Mouse (Mus musculus) olfactory bulb, adult 2 months (tissue): ENCODE data around the gene Car6. TPM values are rescaled to one million over a fixed set of nuclear protein-coding genes. Genes with fewer than 3 reads are reported as not detected.

Experiments used
- H3K27ac ChIP-seq: fragments of 200-500 bp; 2 replicates; pipeline ENCODE4 v1.5.1; 2012; ENCODE audit warnings: low read depth, low read length; ENCODE audit not compliant: insufficient read depth
- H3K4me1 ChIP-seq: fragments of 200-500 bp; 2 replicates; pipeline ENCODE4 v1.6.1; 2012; ENCODE audit warnings: low read length; ENCODE audit not compliant: control insufficient read depth, insufficient read depth
- H3K4me3 ChIP-seq: fragments of 200-500 bp; 2 replicates; pipeline ENCODE4 v1.5.1; 2012; ENCODE audit warnings: mild to moderate bottlenecking, low read depth, low read length, moderate library complexity; ENCODE audit not compliant: insufficient read depth
- CTCF ChIP-seq: fragments of 200-500 bp; IDR thresholded peaks from 2 replicates; pipeline ENCODE4 v1.5.1; 2012; ENCODE audit warnings: low read depth, mild to moderate bottlenecking, low read length, moderate library complexity; ENCODE audit not compliant: insufficient read depth
- POLR2A ChIP-seq: fragments of 200-500 bp; IDR thresholded peaks from 2 replicates; pipeline ENCODE4 v1.6.1; 2012; ENCODE audit warnings: mild to moderate bottlenecking, low read depth, low read length, moderate library complexity; ENCODE audit not compliant: insufficient read depth
- WGBS: fragments of 180-500 bp; shearing (Covaris S2); methylation state at CpG from one replicate; pipeline ENCODE4 v1.1.7; 2018; 5-methylcytosine and 5-hydroxymethylcytosine counted together
- polyA plus RNA-seq: library from polyadenylated mRNA; stranded (reverse); fragments of >200 nt; gene quantifications from 2 replicates; pipeline ENCODE4 v1.2.4, GENCODE M21; 2012; ENCODE audit warnings: low replicate concordance; ENCODE audit not compliant: missing spikeins, insufficient read depth, insufficient read length

The Car6 gene
- polyA plus RNA-seq, 1 experiment = not detected

- no peak for TF ChIP-seq POLR2A
- TF ChIP-seq CTCF = no peak
- no peak overlapping the region for H3K27ac ChIP-seq
- WGBS = 93% methylated on average over 8 of the region's 8 CpGs
- H3K4me3 ChIP-seq = no peak overlapping the region
- no peaks in the 10 kb centered on the region; the same call in 1 of the 2 replicates for H3K4me1 ChIP-seq
Measured at GRCm38 (mm10) chr4:150210306-150210705, 9.2 kb upstream of the Car6 start.

GRCm38 (mm10) chr4:150209751-150210150, 8.6 kb upstream of the Car6 start:
- TF ChIP-seq POLR2A = no peak

DNA sequence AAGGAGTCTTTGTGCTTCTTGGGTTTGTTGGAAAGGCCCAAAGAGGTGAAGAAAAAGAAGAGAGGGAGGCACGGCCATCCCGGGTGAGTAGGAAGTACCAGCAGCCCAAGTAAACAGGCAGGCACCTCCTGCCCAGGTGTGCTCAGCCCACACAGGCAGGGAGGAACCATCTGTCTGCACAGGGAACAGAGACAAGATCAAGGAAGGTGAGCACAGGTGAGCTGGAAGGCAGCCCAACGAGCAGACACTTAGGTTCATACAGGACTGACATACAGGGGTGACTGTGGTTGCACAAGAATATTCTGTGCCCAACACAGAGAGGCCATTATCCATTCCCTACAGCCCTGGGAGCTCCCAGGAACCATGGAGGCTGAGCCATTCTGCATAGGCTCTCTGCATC, 3.7 kb upstream of the Car6 start:
- no peak for TF ChIP-seq CTCF
- no peak for TF ChIP-seq POLR2A
- 70% methylated on average over 3 of the region's 3 CpGs for WGBS
- Histone ChIP-seq H3K27ac (no peak overlapping the region), H3K4me1 (no peaks in the 10 kb centered on the region; the same call in 1 of the 2 replicates), H3K4me3 (no peak overlapping the region)

More at GRCm38 (mm10) chr4:150209751-150210150, 8.6 kb upstream of the Car6 start:
- 95% methylated on average over 5 of the region's 5 CpGs for WGBS
- no peaks in the 10 kb centered on the region; the same call in 1 of the 2 replicates for H3K4me1 ChIP-seq
- no peak overlapping the region for H3K27ac ChIP-seq
- no peak overlapping the region for H3K4me3 ChIP-seq

DNA sequence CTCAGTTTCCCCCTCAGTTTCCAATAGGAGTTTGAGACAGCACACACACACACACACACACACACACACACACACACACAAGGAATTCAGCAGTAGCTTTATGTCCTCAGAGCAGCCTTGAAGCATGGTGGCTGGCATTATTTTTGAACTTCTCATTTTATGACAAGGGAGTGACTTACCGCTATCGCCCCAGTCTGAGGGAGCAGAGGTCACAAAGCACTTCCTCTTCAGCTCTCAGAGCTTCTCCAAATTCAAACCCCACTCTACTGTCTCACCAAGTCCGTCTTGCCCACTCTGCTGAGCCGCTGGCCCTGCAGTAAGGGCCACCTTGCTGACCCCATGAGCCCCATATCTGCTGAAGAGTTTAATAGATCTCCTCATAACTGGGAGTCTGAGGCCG, 1.6 kb upstream of the Car6 start:
- Histone ChIP-seq H3K4me3 (no peak overlapping the region), H3K27ac (no peak overlapping the region), H3K4me1 (no peaks in the 10 kb centered on the region; the same call in 1 of the 2 replicates)
- TF ChIP-seq CTCF (no peak), POLR2A (no peak)
- 93% methylated on average over 5 of the region's 5 CpGs for WGBS

GRCm38 (mm10) chr4:150198268-150198667, 2.9 kb downstream of the Car6 start:
- 85% methylated on average over 9 of the region's 9 CpGs for WGBS
- TF ChIP-seq POLR2A (no peak), CTCF (no peak)
- H3K4me1 ChIP-seq = no peaks in the 10 kb centered on the region

GRCm38 (mm10) chr4:150193915-150194314, 7.2 kb downstream of the Car6 start:
- TF ChIP-seq POLR2A = no peak
- TF ChIP-seq CTCF = no peak
- 78% methylated on average over 1 of the region's 1 CpGs for WGBS
- Histone ChIP-seq H3K27ac (no peak overlapping the region), H3K4me1 (no peaks in the 10 kb centered on the region), H3K4me3 (no peak overlapping the region)

More at GRCm38 (mm10) chr4:150198268-150198667, 2.9 kb downstream of the Car6 start:
- H3K27ac ChIP-seq = no peak overlapping the region
- H3K4me3 ChIP-seq = no peak overlapping the region

DNA sequence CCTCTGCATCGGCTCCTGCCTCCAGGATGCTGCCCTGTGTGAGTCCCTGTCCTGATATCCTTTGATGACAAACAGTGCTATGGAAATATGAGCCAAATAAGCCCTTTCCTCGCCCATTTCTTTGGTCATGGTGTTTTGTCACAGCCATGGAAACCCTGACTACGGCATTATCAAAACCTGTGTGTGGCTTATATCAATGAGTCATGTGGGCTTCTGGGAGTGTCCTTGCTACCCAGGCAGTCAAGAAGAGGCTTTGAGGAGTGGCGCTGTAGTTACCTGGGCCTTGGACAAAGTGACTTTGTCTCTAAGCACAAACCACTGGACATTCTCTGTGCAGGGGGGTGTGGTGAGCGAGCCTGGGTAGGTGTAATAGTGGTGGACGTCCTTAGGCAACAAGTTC, 8.9 kb downstream of the Car6 start:
- WGBS = 88% methylated on average over 6 of the region's 6 CpGs
- no peak for TF ChIP-seq CTCF
- no peak for TF ChIP-seq POLR2A
- Histone ChIP-seq H3K4me1 (no peaks in the 10 kb centered on the region), H3K27ac (no peak overlapping the region), H3K4me3 (no peak overlapping the region)

GRCm38 (mm10) chr4:150188236-150188635, 12.9 kb downstream of the Car6 start:
- Histone ChIP-seq H3K4me1 (no peaks in the 10 kb centered on the region), H3K4me3 (no peak overlapping the region), H3K27ac (no peak overlapping the region)
- 56% methylated on average over 11 of the region's 11 CpGs for WGBS
- TF ChIP-seq CTCF = no peak
- TF ChIP-seq POLR2A = no peak

GRCm38 (mm10) chr4:150181304-150181703, 19.8 kb downstream of the Car6 start:
- no peak overlapping the region for H3K27ac ChIP-seq
- no peak overlapping the region for H3K4me3 ChIP-seq
- H3K4me1 ChIP-seq = peaks cover 4% of the 10 kb centered on the region
- TF ChIP-seq POLR2A = no peak
- no peak for TF ChIP-seq CTCF
- WGBS = 87% methylated on average over 7 of the region's 7 CpGs

- no peak for TF ChIP-seq CTCF
- no peak for TF ChIP-seq POLR2A
- 80% methylated on average over 4 of the region's 4 CpGs for WGBS
- H3K27ac ChIP-seq = no peak overlapping the region
Measured at GRCm38 (mm10) chr4:150178131-150178530, 23.0 kb downstream of the Car6 start.

More at GRCm38 (mm10) chr4:150178131-150178530, 23.0 kb downstream of the Car6 start:
- peaks cover 4% of the 10 kb centered on the region for H3K4me1 ChIP-seq
- no peak overlapping the region for H3K4me3 ChIP-seq
